Mouse (Mus musculus): ENCODE measurements around the gene Kidins220. TPM values are rescaled to one million over a fixed set of nuclear protein-coding genes. Genes with fewer than 3 reads are reported as not detected.

Gene Kidins220
- polyA plus RNA-seq, 1 experiment from 2014 or later, result 53.8 TPM

GRCm38 (mm10) chr12:25097052-25097209, 122.2 kb downstream of the Kidins220 start, which contains the start of gene Id2:
Id2 (minus strand) TSS chr12:25097140.
- Histone ChIP-seq H3K27me3 (ENCODE audit: control insufficient read depth, insufficient read depth, low read length) (no peaks in the 10 kb centered on the region), H3K4me3 (ENCODE audit: low read depth, low read length) (peak within 1 kb of the TSS; percentile 69), H3K9me3 (ENCODE audit: control insufficient read depth, low read length) (no peaks in the 10 kb centered on the region), H3K4me1 (ENCODE audit: control insufficient read depth, insufficient read depth, low read length) (peaks cover 41% of the 10 kb centered on the region), H3K4me2 (peak within 1 kb of the TSS; percentile 93), H3K9ac (ENCODE audit: low read length) (peak within 1 kb of the TSS; percentile 84), H3K27ac (ENCODE audit: low read depth, low read length) (peak within 1 kb of the TSS; percentile 96), H3K36me3 (ENCODE audit: control insufficient read depth, insufficient read depth, low read length) (no peaks in the 10 kb centered on the region)
- WGBS, result 5% methylated on average over 1 of the region's 1 CpGs
- no peak for DNase-seq (ENCODE audit: low spot score, missing footprints)
- ATAC-seq (ENCODE audit: low FRiP score), result no peak

DNA sequence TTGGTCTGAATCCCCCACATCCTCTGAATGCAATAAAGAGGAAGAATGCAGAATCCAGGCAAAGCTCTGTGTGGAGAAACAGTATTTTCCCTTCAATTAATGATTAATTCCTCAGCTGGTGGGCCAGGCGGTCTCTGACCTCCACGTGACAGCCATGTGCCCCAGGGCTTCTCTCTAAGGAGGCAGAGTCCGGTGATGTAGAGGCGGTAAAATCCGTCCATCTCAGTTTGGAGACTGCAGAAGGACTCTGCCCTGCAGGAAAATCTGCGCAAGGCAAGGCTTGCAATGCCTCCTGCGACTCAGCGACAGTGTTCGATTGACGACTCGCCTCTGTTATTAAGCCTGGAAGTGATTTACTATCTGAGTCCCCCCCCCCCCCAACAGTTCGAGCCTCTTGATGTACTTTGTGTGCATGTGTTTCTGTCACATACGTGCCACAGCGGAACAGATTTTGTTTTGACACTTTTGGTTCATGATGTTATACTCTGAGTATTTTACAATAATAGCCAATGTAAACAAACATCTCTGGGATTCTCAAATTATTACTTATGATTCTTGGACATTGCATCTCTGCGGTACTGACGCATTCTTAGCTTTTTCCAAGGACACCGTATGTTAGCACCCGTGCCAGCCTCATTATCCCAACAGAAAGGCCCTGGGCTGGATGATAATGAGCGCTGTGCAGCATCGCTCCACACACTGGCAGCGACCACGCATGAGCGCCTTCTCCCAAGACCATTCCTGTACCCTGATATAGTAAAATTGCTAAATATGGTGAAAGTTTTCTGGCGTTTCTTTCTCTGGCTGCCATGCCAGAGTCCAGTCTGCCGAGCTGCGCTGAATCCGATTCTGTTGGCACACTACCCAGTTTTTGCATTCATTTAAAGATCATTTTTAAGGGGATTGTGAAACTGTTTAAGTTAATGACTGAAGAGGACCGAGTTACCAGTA, 122.8 kb downstream of the Kidins220 start:
- H3K4me1 ChIP-seq (ENCODE audit: control insufficient read depth, insufficient read depth, low read length), result peaks cover 40% of the 10 kb centered on the region

GRCm38 (mm10) chr12:25098161-25098550, 123.4 kb downstream of the Kidins220 start:
- Histone ChIP-seq H3K27me3 (ENCODE audit: control insufficient read depth, insufficient read depth, low read length) (no peaks in the 10 kb centered on the region), H3K9me3 (ENCODE audit: control insufficient read depth, low read length) (no peaks in the 10 kb centered on the region), H3K9ac (ENCODE audit: low read length) (peak overlapping the region; percentile 84), H3K27ac (ENCODE audit: low read depth, low read length) (peak overlapping the region; percentile 96), H3K4me2 (peak overlapping the region; percentile 93), H3K36me3 (ENCODE audit: control insufficient read depth, insufficient read depth, low read length) (no peaks in the 10 kb centered on the region), H3K4me1 (ENCODE audit: control insufficient read depth, insufficient read depth, low read length) (peaks cover 33% of the 10 kb centered on the region), H3K4me3 (ENCODE audit: low read depth, low read length) (peak overlapping the region; percentile 46)
- ATAC-seq (ENCODE audit: low FRiP score) (no peak), DNase-seq (ENCODE audit: low spot score, missing footprints) (no peak)
- WGBS, result 1% methylated on average over 8 of the region's 10 CpGs

More for the DNA sequence above, 122.8 kb downstream of the Kidins220 start:
- Histone ChIP-seq H3K4me2 (peak overlapping the region; percentile 93), H3K9me3 (ENCODE audit: control insufficient read depth, low read length) (no peaks in the 10 kb centered on the region), H3K4me3 (ENCODE audit: low read depth, low read length) (peak overlapping the region; percentile 46), H3K9ac (ENCODE audit: low read length) (peak overlapping the region; percentile 84), H3K27me3 (ENCODE audit: control insufficient read depth, insufficient read depth, low read length) (no peaks in the 10 kb centered on the region), H3K36me3 (ENCODE audit: control insufficient read depth, insufficient read depth, low read length) (no peaks in the 10 kb centered on the region), H3K27ac (ENCODE audit: low read depth, low read length) (peak overlapping the region; percentile 96)
- DNase-seq (ENCODE audit: low spot score, missing footprints) (peak; percentile 94), ATAC-seq (ENCODE audit: low FRiP score) (no peak)
- 2% methylated on average over 28 of the region's 28 CpGs for WGBS

- Histone ChIP-seq H3K4me3 (ENCODE audit: low read depth, low read length) (peak overlapping the region; percentile 46), H3K4me2 (peak overlapping the region; percentile 93), H3K9me3 (ENCODE audit: control insufficient read depth, low read length) (no peaks in the 10 kb centered on the region), H3K4me1 (ENCODE audit: control insufficient read depth, insufficient read depth, low read length) (peaks cover 29% of the 10 kb centered on the region), H3K9ac (ENCODE audit: low read length) (peak overlapping the region; percentile 84), H3K27me3 (ENCODE audit: control insufficient read depth, insufficient read depth, low read length) (no peaks in the 10 kb centered on the region), H3K36me3 (ENCODE audit: control insufficient read depth, insufficient read depth, low read length) (no peaks in the 10 kb centered on the region), H3K27ac (ENCODE audit: low read depth, low read length) (peak overlapping the region; percentile 96)
- ATAC-seq (ENCODE audit: low FRiP score) (peak; percentile 83), DNase-seq (ENCODE audit: low spot score, missing footprints) (peak; percentile 99)
- WGBS, result under 1% methylated on average over 61 of the region's 61 CpGs
Observed at GRCm38 (mm10) chr12:25098561-25099312, 124.0 kb downstream of the Kidins220 start.

- H3K9ac ChIP-seq (ENCODE audit: low read length), result peak overlapping the region; percentile 84
- DNase-seq (ENCODE audit: low spot score, missing footprints) (peak; percentile 97), ATAC-seq (ENCODE audit: low FRiP score) (peak; percentile 50)
- H3K27ac ChIP-seq (ENCODE audit: low read depth, low read length), result peak overlapping the region; percentile 96
- no peaks in the 10 kb centered on the region for H3K9me3 ChIP-seq (ENCODE audit: control insufficient read depth, low read length)
- no peaks in the 10 kb centered on the region for H3K27me3 ChIP-seq (ENCODE audit: control insufficient read depth, insufficient read depth, low read length)
- H3K36me3 ChIP-seq (ENCODE audit: control insufficient read depth, insufficient read depth, low read length), result no peaks in the 10 kb centered on the region
- under 1% methylated on average over 9 of the region's 9 CpGs for WGBS
- H3K4me1 ChIP-seq (ENCODE audit: control insufficient read depth, insufficient read depth, low read length), result peaks cover 29% of the 10 kb centered on the region
- H3K4me3 ChIP-seq (ENCODE audit: low read depth, low read length), result peak overlapping the region; percentile 46
- peak overlapping the region; percentile 93 for H3K4me2 ChIP-seq
Observed at GRCm38 (mm10) chr12:25099313-25099562, 124.5 kb downstream of the Kidins220 start.

DNA sequence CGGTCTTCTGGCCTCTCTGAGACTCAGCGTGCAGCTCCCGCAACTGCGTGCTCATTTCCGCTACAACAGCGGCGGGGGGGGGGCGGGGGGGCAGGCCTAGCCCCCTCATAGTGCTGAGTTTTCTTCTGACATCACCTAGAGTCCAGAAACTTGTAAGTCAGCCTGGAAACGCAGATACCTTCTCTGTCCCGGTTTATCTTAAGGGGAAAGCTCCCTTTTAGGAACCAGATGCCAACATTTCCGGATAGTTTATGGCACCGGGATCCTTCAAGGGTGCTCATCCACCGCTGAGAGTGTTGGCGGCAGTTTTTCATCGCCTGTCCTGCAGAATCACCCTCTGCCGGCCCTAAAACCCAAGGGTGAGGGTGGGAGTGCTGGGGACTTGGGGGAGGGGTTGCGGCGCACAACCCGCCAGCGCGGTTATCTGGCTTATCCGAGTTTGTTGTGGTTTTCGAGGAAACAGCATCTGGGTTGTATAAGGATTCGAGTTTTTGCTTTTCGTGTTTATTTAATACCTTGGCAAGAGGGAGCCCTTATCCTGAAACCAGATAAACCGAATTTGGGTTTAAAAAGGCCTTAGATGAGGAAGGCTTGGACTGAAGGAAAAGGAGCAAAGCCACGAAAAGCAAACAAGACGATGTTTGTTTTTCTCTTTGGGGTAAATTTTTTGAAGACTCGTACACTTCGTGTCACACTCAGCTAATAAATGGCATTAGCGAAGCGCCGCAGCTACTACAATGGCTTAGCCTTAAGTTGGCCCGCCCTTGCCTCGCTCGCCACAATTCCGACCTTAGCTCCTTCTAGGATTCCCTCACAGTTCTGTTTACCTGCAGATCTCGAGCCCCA, 125.1 kb downstream of the Kidins220 start:
- Histone ChIP-seq H3K27me3 (ENCODE audit: control insufficient read depth, insufficient read depth, low read length) (no peaks in the 10 kb centered on the region), H3K4me2 (peak overlapping the region; percentile 93), H3K36me3 (ENCODE audit: control insufficient read depth, insufficient read depth, low read length) (no peaks in the 10 kb centered on the region), H3K4me3 (ENCODE audit: low read depth, low read length) (peak overlapping the region; percentile 46), H3K9me3 (ENCODE audit: control insufficient read depth, low read length) (no peaks in the 10 kb centered on the region), H3K27ac (ENCODE audit: low read depth, low read length) (peak overlapping the region; percentile 96), H3K9ac (ENCODE audit: low read length) (peak overlapping the region; percentile 84), H3K4me1 (ENCODE audit: control insufficient read depth, insufficient read depth, low read length) (peaks cover 29% of the 10 kb centered on the region)
- under 1% methylated on average over 38 of the region's 38 CpGs for WGBS
- DNase-seq (ENCODE audit: low spot score, missing footprints) (peak; percentile 96), ATAC-seq (ENCODE audit: low FRiP score) (no peak)

GRCm38 (mm10) chr12:25100411-25101217, 125.9 kb downstream of the Kidins220 start:
- Histone ChIP-seq H3K27ac (ENCODE audit: low read depth, low read length) (peak overlapping the region; percentile 96), H3K27me3 (ENCODE audit: control insufficient read depth, insufficient read depth, low read length) (no peaks in the 10 kb centered on the region), H3K4me2 (peak overlapping the region; percentile 93), H3K4me3 (ENCODE audit: low read depth, low read length) (peak overlapping the region; percentile 46), H3K36me3 (ENCODE audit: control insufficient read depth, insufficient read depth, low read length) (no peaks in the 10 kb centered on the region), H3K9ac (ENCODE audit: low read length) (peak overlapping the region; percentile 84), H3K9me3 (ENCODE audit: control insufficient read depth, low read length) (no peaks in the 10 kb centered on the region), H3K4me1 (ENCODE audit: control insufficient read depth, insufficient read depth, low read length) (peaks cover 29% of the 10 kb centered on the region)
- under 1% methylated on average over 58 of the region's 59 CpGs for WGBS
- no peak for ATAC-seq (ENCODE audit: low FRiP score)
- DNase-seq (ENCODE audit: low spot score, missing footprints), result peak; percentile 97

DNA sequence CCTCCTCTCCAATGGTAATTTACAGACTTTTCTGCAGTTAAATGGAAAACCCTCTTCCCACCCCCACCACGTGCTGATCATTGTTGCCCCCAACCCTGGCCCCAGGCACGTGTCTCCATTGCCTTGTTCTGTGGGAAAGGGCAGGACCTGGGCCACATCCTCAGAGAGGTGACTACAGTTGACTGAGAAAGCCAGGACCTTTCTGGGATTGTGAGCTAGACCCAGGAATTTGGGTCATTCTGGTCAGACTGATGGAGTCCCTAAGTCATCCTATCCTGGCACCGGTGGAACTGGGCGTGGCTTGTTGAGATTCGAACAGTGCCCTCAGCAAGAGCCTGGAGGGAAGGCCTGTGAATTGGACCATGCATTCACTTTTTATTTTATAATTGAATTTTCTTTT, 126.7 kb downstream of the Kidins220 start:
- DNase-seq (ENCODE audit: low spot score, missing footprints), result peak; percentile 90
- peak overlapping the region; percentile 93 for H3K4me2 ChIP-seq
- H3K36me3 ChIP-seq (ENCODE audit: control insufficient read depth, insufficient read depth, low read length), result no peaks in the 10 kb centered on the region
- no peaks in the 10 kb centered on the region for H3K27me3 ChIP-seq (ENCODE audit: control insufficient read depth, insufficient read depth, low read length)
- H3K4me3 ChIP-seq (ENCODE audit: low read depth, low read length), result no peak overlapping the region
- H3K9ac ChIP-seq (ENCODE audit: low read length), result peak overlapping the region; percentile 84
- no peaks in the 10 kb centered on the region for H3K9me3 ChIP-seq (ENCODE audit: control insufficient read depth, low read length)
- 11% methylated on average over 5 of the region's 5 CpGs for WGBS
- H3K4me1 ChIP-seq (ENCODE audit: control insufficient read depth, insufficient read depth, low read length), result peaks cover 29% of the 10 kb centered on the region
- ATAC-seq (ENCODE audit: low FRiP score), result no peak
- peak overlapping the region; percentile 96 for H3K27ac ChIP-seq (ENCODE audit: low read depth, low read length)

All from midbrain, embryonic 11.5 days (tissue).